Mouse (Mus musculus) cerebellum, adult 11-12 months (tissue): ENCODE results near the gene Mlxipl.

ENCODE experiments used
- DNase-seq: peaks from one replicate; pipeline ENCODE4 v3.0.0; 2022

Gene Mlxipl

DNA sequence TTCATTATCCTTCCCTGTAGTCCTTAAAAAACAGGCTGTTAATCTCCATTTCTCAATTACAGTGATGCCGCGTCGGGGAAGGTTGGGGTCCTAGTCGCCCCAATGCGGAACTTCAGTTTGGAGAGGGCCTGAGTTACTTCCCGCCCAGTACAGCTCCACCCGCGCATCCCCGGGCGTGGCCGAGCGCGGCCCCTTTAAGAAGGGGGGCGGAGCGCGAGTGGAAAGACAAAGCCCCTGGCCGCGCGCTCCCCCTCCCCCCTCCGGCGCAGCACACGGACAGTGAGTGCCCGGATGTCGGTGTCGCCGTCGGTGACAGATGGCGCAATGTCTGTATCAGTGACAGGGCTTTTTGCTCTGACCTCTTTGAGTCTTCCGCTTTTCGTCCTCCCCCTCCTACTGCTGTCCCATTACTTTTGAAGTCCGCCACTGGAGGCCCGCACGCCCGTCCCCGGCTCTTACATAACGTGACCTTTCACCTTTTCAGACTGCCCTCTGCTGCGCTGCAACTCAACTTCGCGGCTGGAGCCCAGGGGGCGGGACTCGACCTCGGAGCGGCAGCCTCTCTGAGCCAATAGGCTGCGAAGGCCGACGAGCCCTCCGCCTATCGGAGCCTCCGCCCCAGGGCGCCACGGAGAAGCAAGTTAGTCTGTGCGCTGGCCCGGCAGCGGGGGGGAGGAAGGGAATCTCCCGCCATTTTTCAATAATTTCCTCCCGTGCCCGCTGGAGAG is 97.1 kb downstream of the Mlxipl start, which contains the start of gene Baz1b:
Gene Baz1b (plus strand): TSS at position 644 of the 728 bp plus-strand sequence.
- DNase-seq = peak; percentile 100

GRCm38 (mm10) chr5:135187349-135188213 is 97.9 kb downstream of the Mlxipl start:
- peak; percentile 64 for DNase-seq
